Mouse (Mus musculus) kidney, postnatal 14 days (tissue): ENCODE measurements around the gene Nags.

Source experiments
- DNase-seq: peaks from one replicate; pipeline ENCODE4 v3.0.0; 2022; ENCODE audit warnings: mixed read lengths

Nags gene

DNA sequence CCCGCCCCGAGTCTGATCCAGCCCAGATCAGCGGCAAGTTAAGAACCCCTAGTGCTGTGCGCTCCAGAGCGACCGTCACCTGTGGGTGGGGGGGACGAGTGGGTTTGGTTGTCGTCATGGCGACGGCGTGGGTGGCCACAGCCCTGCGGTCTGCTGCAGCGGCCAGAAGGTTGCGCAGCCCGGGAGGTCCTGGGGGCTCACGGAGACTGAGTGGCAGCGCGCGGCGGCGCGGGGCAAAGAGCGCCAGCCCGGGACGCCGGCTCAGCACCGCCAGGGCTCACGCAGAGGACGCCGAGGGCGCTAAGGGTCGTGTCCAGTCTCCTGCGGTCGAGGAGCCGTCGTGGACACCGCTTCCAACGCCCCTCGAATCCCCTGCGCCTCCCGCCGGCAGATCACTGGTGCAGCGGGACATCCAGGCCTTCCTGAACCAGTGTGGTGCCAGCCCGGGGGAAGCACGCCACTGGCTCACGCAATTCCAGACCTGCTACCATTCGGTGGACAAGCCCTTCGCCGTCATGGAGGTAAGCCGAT lies at the start of gene Nags:
Gene Nags, plus strand, starts transcription at position 43 of the 531 bp plus-strand sequence.
- DNase-seq: no peak

- DNase-seq: no peak
Measured at GRCm38 (mm10) chr11:102095676-102096075, 49.6 kb upstream of the Nags start.

DNA sequence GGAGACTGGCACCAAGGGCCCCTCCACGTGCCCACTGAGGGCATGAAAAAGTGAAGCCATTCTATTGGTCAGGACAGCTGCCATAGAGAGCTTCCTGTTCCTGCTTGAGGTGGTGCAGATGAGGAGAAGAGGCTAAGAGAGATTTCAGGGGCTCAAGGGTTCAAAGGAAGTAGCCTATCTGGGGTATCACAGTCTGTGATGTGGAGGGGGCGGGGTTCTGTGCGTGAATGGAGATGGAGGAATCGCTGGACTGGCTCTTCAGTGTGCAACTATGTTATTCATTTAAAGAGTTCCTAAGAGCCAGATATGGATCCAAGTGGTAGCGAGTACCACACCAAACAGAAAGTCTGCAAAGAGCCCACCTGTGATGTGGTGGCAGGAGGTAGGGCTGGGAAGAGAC lies 48.9 kb upstream of the Nags start:
- DNase-seq: no peak

DNA sequence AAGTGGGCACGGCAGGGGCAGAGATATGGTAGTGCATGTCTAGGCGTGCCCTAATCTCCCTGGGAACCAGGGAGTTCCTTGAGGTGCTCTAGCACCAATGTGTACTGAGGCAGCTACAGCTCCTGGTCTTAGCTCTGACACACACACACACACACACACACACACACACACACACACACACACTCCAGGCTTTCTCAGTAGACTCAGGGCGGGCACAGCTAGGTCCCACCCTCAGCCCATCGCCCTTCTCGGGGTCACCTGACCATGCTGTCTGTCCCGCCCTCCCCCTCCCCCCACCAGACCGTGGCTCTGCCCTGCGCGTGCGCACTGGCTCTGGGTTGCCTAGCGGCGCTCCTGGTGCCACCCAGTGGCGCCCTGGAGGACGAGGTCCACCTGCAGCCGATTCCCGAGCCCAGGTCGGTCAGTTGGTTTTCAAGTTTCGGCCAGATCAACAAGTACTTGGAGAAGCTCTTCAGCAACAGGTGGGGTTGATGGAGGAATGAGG lies 48.4 kb upstream of the Nags start:
- DNase-seq: peak; percentile 85

- no peak for DNase-seq
Measured at GRCm38 (mm10) chr11:102101219-102101618, 44.1 kb upstream of the Nags start, which contains the start of gene Ppy. Gene Ppy, minus strand, starts transcription at chr11:102101319.

GRCm38 (mm10) chr11:102102485-102103258 lies 42.6 kb upstream of the Nags start:
- peak; percentile 75 for DNase-seq

GRCm38 (mm10) chr11:102106911-102107310 lies 38.4 kb upstream of the Nags start:
- no peak for DNase-seq

DNA sequence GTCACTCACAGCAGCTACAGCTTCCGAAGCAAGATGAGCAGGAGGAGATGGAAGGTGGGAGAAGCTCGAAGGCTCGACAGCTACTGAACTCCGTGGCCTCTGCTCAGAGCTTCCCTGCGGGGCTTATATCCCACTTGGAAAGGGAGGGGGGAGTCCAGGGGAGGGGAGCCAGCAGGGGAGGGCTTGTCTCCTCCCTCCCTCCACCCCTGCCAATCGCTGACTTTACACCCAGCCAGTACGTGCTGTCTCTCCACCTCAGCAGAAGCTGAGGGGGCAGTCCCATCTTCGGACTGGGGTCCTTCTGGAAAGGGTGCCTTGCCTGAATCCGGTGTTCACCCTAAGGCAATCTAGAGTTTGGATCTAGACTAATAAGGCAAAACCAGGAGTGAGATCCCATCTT lies 37.6 kb upstream of the Nags start, which contains the start of gene Pyy:
Gene Pyy, minus strand, starts transcription at position 101 of the 400 bp plus-strand sequence.
- DNase-seq: no peak

DNA sequence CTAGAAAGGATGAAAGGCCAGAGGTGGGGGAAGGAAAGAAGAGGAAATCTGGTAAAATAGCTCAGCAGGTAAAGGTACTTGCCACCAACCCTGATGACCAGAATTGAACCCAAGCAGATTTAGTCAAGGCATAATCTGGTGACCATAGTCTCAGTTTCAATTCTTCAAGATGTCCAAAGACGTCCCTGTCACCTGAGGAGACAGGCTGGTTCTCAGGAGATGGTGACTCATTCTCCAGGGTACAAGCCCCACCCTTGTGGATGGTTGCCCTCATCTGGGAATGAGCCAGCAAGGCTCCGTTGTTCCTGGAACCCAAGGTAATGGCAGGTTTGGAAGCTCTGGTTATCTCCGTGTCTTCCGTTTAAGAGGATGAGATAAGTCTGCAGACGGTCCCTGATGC lies 33.7 kb upstream of the Nags start:
- DNase-seq: no peak

GRCm38 (mm10) chr11:102116241-102116640 lies 29.1 kb upstream of the Nags start:
- no peak for DNase-seq

GRCm38 (mm10) chr11:102117386-102117785 lies 27.9 kb upstream of the Nags start:
- no peak for DNase-seq

- no peak for DNase-seq
Measured at GRCm38 (mm10) chr11:102134516-102134915, 10.8 kb upstream of the Nags start.

DNA sequence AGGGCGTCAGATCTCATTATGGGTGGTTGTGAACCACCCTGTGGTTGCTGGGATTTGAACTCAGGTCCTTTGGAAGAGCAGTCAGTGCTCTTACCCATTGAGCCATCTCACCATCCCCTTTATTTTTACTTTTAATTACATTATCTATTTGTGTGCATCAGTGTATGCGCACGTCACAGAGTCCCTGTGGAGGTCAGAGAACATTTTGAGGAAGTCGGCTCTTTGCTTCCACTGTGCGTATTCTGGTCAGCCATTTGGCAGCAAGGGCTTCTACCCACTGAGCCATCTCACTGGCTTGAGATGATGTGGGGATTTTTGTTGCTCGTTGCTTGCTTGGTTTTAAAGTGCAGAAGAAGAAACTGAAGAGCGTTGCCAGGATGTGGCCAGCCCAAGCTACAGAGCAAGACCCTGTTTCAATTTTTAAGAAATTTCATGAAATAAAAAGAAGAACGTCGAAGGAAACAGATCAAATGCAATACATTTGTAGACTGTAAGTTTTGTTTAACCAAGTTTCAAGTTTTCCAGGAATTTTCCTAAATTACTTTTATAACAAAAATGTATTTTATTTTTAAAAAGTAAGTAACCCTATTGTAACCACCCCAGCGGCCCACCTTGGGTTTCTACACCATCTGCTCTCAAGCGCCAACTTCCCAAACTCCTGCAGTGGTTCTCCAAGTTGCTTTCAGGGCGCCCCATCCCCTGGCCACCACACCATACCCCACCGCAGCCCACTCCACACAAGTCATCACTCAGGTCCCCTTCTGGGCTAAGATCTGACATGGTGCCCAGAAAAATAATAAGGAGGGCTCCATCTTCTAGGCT lies 7.5 kb upstream of the Nags start:
- DNase-seq: no peak

DNA sequence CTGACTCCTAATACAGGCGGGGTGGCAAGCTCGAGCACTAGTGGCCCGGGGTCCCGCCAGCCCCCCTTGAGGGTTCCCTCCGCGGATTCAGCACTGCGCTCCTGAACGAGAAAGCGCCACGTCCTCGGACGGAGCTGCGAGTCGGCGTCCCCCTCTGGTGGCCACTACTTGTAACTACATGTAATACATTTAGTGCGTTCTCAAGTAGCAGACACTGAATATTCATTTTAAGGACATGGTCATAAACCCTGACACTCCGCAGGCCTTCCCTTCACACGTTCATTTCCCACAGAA lies 6.9 kb upstream of the Nags start:
- peak; percentile 74 for DNase-seq

DNA sequence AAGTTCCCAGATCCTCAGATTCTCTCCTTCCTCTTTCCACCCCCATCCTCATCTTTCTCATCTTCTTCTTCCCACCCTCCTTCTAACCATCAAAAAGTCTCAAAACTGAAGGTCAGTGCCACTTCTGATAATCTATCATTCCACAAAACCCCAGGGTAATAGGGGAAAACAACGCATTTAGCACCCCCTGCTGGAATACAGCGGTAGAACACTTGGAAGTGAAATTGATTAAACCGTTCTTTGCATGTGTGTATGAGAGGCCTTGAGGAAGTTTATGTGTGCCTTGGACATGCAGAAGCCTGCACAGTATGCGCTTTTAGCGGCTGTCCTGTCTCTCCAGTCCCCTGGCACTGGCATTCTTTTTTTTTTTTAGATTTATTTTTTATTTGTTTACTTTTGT lies 4.8 kb upstream of the Nags start:
- peak; percentile 67 for DNase-seq

GRCm38 (mm10) chr11:102142355-102142754 lies 3.0 kb upstream of the Nags start:
- peak; percentile 57 for DNase-seq

- no peak for DNase-seq
Measured at GRCm38 (mm10) chr11:102144957-102145470, 299 bp upstream of the Nags start.

GRCm38 (mm10) chr11:102146005-102146404 lies 692 bp downstream of the Nags start:
- peak; percentile 26 for DNase-seq

DNA sequence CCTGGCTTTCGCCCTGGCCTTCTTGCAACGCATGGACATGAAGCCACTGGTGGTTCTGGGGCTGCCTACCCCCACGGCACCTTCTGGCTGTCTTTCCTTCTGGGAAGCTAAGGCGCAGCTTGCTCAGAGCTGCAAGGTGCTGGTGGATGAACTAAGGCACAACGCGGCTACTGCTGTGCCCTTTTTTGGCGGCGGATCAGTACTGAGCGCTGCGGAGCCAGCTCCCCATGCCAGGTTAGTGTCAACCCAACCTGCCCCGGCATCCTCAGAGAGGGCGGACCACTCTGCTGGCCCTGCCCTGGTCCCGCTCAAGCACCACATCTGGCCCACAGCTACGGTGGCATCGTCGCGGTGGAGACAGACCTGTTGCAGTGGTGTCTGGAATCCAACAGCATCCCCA lies 1.2 kb downstream of the Nags start:
- DNase-seq: no peak

DNA sequence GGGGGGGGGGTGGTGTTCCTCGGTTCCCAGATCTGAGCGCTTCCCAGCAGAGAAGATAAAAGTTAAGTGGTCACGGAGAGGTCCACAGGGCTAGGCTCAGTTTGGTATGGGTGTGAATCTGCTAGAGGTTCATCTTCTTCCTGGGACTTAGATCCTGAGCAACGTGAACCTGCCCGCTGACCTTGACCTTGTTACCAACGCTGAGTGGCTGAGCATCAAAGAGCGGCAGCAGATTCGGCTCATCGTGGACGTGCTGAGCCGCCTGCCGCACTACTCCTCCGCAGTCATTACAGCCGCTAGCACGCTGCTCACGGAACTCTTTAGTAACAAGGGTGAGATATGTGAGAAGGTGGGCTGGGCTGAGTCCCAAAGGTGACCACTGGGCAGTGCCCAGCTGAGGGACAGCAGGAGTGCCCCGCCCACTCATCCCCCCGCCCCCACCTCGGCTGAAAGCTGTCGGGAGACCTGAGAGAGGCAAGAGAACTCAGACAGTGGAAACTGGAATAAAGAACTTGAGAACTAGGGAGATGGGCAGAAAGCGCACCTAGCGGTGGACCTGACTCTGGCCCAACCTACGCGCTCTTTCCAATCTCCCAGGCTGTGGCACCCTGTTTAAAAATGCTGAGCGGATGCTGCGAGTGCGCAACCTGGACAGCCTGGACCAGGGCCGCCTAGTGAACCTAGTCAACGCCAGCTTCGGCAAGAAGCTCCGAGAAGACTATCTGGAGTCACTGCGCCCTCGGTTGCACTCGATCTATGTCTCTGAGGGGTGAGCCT lies 2.1 kb downstream of the Nags start:
- no peak for DNase-seq

DNA sequence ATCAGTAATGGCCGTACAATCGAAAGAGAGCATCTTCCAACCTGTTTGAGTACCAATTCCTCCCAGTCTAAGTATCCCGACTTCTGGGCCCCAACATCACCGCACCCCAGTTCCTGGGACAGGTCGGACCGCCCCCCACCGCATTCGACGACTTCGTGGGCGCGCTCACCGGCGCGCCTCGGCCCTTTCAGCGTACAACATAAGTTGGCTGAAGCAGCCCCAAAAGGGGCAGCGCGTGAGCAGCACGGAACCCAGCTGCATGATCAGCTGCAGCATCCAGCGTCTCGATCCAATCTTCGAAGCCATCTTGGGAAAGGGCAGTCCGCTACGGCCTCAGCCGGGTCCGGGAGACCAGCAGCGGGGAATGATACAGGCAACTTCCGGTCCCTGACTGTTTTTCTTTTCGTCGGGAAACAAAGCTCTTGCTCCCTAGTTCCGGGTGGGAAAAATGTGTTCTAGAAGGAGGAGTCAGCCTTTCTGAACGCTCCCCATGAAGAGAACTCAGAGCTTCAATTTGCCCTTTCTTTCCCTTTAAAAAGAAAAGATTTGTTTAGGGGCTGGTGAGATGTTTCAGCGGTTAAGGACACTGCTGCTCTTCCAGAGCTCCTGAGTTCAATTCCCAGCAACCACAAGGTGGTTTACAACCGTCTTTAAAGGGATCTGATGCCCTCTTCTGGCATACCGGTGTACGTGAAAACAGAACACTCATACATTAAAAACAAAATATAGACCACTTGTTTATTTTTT lies 10.9 kb downstream of the Nags start, which contains the start of gene Tmem101:
Gene Tmem101, minus strand, starts transcription at position 366 of the 747 bp plus-strand sequence.
- DNase-seq: peak; percentile 94

- no peak for DNase-seq
Measured at GRCm38 (mm10) chr11:102156786-102157089, 11.4 kb downstream of the Nags start.
